Mouse (Mus musculus) embryonic facial prominence, embryonic 12.5 days (tissue): ENCODE data around the gene Ctdsp2. TPM values are rescaled to one million over a fixed set of nuclear protein-coding genes. Genes with fewer than 3 reads are reported as not detected.
A peak's percentile ranks its signal among the peaks of the same experiment; 100 is the strongest.

Source experiments
- ATAC-seq: fragments of 200-750 bp; cut with Nextera tagmentation; 2 replicates; pipeline ENCODE4 v1.8.0; 2017; ENCODE audit not compliant: insufficient number of reproducible peaks, insufficient read depth, low FRiP score, low TSS enrichment
- H3K27ac ChIP-seq: fragments of 300-500 bp; sonication (generic); 2 replicates; pipeline ENCODE4 v1.5.1; 2016; ENCODE audit warnings: mild to moderate bottlenecking
- H3K27me3 ChIP-seq: fragments of 300-500 bp; sonication (generic); 2 replicates; pipeline ENCODE4 v1.6.1; 2016; ENCODE audit warnings: mild to moderate bottlenecking, moderate library complexity
- H3K36me3 ChIP-seq: fragments of 300-500 bp; sonication (generic); 2 replicates; pipeline ENCODE4 v1.6.1; 2016; ENCODE audit warnings: mild to moderate bottlenecking
- H3K4me1 ChIP-seq: fragments of 300-500 bp; sonication (generic); 2 replicates; pipeline ENCODE4 v1.6.1; 2016
- H3K4me2 ChIP-seq: fragments of 300-500 bp; sonication (generic); replicated peaks from 2 replicates; pipeline ENCODE4 v1.6.1; 2016; ENCODE audit warnings: mild to moderate bottlenecking, moderate library complexity
- H3K4me3 ChIP-seq: fragments of 300-500 bp; sonication (generic); 2 replicates; pipeline ENCODE4 v1.5.1; 2016; ENCODE audit warnings: mild to moderate bottlenecking
- H3K9ac ChIP-seq: fragments of 300-500 bp; sonication (generic); 2 replicates; pipeline ENCODE4 v1.6.1; 2016; ENCODE audit warnings: mild to moderate bottlenecking, moderate library complexity
- H3K9me3 ChIP-seq: fragments of 300-500 bp; sonication (generic); 2 replicates; pipeline ENCODE4 v1.6.1; 2016; ENCODE audit warnings: mild to moderate bottlenecking, moderate library complexity
- WGBS: fragments of 180-500 bp; shearing (Covaris S2); methylation state at CpG from one replicate; pipeline ENCODE4 v1.1.7; 2016; 5-methylcytosine and 5-hydroxymethylcytosine counted together
- polyA plus RNA-seq: library from polyadenylated mRNA; unstranded; fragments of >200 nt; fragmentation: Nextera tagmentation; extraction: Ambion mirVana; gene quantifications from 2 replicates; pipeline ENCODE4 v1.2.1, GENCODE M21; 2016

The Ctdsp2 gene
- polyA plus RNA-seq, 1 experiment from 2014 or later = 91.0 TPM

DNA sequence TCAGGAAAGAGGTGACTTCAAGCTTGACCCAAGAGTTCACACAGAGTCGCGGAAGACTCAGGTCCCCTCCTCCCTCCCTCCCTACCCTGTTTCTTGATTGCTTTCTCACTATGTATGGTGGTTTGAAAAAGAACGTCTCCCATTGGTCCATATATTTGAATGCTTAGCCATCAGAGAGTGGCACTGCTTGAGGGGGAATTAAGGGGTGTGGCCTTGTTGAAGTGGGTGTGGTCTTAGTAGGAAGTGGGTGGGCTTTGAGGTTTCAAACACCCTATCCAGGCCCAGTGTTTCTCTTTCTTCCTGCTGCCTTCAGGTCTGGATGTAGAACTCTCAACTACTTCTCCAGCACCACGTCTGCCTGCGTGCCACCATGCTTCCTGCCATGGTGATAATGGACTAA, 33.0 kb upstream of the Ctdsp2 start:
- Histone ChIP-seq H3K4me3 (no peak overlapping the region), H3K27ac (no peak overlapping the region), H3K4me1 (peaks cover 5% of the 10 kb centered on the region; the same call in 1 of the 2 replicates), H3K4me2 (no peak overlapping the region), H3K9me3 (no peaks in the 10 kb centered on the region), H3K27me3 (no peaks in the 10 kb centered on the region), H3K36me3 (no peaks in the 10 kb centered on the region), H3K9ac (no peak overlapping the region)
- WGBS = 87% methylated on average over 5 of the region's 5 CpGs
- ATAC-seq = no peak

DNA sequence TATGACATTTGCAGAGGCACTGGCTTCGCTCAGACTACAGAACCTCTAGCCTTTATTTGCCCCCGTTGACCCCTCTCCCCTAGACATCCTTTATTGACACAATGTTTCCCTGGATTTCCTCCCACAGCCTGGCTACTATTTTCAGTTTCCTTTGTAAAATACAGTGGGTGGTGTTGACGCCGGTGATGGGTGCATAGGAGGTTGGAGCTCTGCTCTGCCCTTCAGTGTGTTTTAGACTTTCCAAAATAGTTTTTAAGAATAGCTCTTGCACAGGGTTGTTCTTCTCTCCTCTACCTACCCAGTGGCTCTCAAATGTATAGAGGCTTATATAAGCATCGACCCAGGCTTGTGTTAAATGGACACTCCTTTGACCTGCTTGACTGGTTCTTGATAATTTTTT, 28.7 kb upstream of the Ctdsp2 start:
- H3K9me3 ChIP-seq = no peaks in the 10 kb centered on the region
- no peak for ATAC-seq
- H3K4me3 ChIP-seq = no peak overlapping the region
- no peak overlapping the region for H3K27ac ChIP-seq
- WGBS = 59% methylated on average over 5 of the region's 5 CpGs
- H3K36me3 ChIP-seq = no peaks in the 10 kb centered on the region
- H3K4me2 ChIP-seq = no peak overlapping the region
- H3K4me1 ChIP-seq = peaks cover 5% of the 10 kb centered on the region; the same call in 1 of the 2 replicates
- H3K27me3 ChIP-seq = no peaks in the 10 kb centered on the region
- no peak overlapping the region for H3K9ac ChIP-seq

DNA sequence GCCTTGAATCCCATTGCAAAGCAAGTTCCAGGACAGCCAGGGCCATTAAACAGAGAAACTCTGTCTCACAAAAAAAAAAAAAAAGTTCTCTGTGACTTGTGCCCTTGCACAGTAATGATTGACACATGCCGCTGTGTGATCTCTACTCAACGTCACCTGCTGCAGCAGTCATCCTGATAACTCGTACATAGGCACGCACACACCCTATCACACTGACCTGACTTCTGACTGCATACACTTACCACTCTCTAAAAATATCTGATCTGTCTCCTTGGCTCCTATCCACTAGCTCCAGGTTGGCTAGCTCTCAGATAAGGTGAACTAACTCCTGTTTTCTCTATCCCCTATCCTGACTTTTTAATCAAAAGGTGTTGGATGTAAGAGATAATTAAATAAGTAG, 27.9 kb upstream of the Ctdsp2 start:
- peaks cover 5% of the 10 kb centered on the region; the same call in 1 of the 2 replicates for H3K4me1 ChIP-seq
- no peak overlapping the region for H3K4me2 ChIP-seq
- no peaks in the 10 kb centered on the region for H3K36me3 ChIP-seq
- H3K4me3 ChIP-seq = no peak overlapping the region
- H3K9me3 ChIP-seq = no peaks in the 10 kb centered on the region
- no peak for ATAC-seq
- no peak overlapping the region for H3K9ac ChIP-seq
- no peaks in the 10 kb centered on the region for H3K27me3 ChIP-seq
- no peak overlapping the region for H3K27ac ChIP-seq
- WGBS = 77% methylated on average over 4 of the region's 4 CpGs

DNA sequence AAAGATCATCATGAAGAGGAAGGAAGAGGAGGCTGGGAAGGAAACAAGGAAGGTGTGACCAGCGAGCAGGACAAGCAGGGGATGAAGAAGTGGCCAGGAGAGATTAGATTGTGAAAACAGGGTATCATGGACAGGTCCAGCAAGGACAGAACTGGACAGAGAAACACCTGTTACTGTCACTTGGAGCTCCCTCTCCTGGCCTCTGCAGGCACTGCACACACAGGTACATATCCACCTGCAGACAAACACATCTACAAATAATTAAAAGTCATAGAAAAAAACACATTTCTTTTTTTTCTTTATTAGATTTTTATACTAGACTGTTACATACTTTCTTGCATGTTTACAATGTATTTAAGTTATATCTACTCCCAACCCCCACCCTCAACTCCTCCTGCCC, 26.1 kb upstream of the Ctdsp2 start:
- H3K4me1 ChIP-seq = peaks cover 16% of the 10 kb centered on the region
- H3K27ac ChIP-seq = no peak overlapping the region
- H3K27me3 ChIP-seq = no peaks in the 10 kb centered on the region
- H3K36me3 ChIP-seq = no peaks in the 10 kb centered on the region
- no peak overlapping the region for H3K4me2 ChIP-seq
- no peak overlapping the region for H3K9ac ChIP-seq
- no peaks in the 10 kb centered on the region for H3K9me3 ChIP-seq
- no peak overlapping the region for H3K4me3 ChIP-seq
- ATAC-seq = no peak
- WGBS = 88% methylated on average over 1 of the region's 1 CpGs

DNA sequence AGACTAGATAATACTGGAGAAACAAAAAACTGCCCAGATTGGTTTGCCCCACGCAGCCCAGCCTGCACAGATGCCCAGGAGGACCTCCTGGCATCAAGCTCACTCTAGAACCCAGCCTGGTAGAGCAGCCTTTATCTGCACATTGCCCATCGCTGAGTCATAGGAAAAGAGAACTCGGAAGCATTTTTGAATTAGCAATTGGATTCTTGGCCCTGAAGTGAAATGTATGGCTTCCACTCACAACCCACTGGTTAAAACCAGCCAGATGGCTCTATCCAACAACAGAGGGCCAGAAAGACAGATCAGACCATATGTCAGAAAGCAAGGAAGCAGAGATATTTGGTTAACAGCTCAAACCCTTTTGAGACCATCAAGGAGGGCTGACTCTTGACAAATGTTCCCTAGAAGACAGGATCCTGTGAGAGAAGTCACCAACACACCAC, 25.5 kb upstream of the Ctdsp2 start:
- Histone ChIP-seq H3K9me3 (no peaks in the 10 kb centered on the region), H3K27me3 (no peaks in the 10 kb centered on the region), H3K36me3 (no peaks in the 10 kb centered on the region), H3K9ac (no peak overlapping the region), H3K27ac (no peak overlapping the region), H3K4me2 (no peak overlapping the region), H3K4me3 (no peak overlapping the region), H3K4me1 (peaks cover 22% of the 10 kb centered on the region)
- ATAC-seq = no peak
- WGBS = 89% methylated on average over 3 of the region's 3 CpGs

DNA sequence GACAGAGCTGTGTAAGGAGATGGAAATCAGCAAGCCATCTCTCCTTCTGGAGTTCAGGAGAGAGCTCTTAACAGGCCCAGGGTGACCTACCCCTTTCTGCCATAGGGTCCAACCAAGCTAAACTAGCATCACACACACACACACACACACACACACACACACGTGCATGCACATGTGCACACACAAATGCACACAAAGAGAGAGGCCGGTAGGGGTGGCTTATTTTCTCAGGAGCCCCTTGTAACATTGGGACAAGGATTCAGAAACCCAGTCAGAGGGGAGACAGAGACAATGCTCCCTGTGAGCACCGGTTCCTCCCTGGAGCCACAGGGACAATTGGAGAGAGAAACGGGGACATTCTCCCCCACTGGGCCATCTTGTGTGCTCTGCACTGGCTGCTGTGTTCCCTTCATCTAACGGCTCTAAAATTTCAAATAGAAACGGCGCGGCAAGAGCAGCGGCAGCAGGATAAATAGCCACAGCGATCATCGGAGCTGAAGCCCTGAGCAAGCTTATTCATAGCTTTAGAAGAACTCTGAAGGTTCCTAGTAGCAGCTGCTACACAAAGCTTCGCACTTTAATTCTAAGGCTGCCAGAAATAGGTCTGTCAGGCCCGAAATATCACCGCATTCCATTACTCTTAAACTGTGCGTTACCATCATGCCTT, 21.7 kb upstream of the Ctdsp2 start:
- peak overlapping the region; percentile 40 for H3K4me2 ChIP-seq
- no peak for ATAC-seq
- H3K36me3 ChIP-seq = no peaks in the 10 kb centered on the region
- WGBS = 9% methylated on average over 15 of the region's 15 CpGs
- peaks cover 21% of the 10 kb centered on the region for H3K4me1 ChIP-seq
- H3K4me3 ChIP-seq = peak overlapping the region; percentile 6; the same call in 1 of the 2 replicates
- no peaks in the 10 kb centered on the region for H3K27me3 ChIP-seq
- peak overlapping the region; percentile 27; the same call in 1 of the 2 replicates for H3K9ac ChIP-seq
- no peaks in the 10 kb centered on the region for H3K9me3 ChIP-seq
- H3K27ac ChIP-seq = peak overlapping the region; percentile 75

DNA sequence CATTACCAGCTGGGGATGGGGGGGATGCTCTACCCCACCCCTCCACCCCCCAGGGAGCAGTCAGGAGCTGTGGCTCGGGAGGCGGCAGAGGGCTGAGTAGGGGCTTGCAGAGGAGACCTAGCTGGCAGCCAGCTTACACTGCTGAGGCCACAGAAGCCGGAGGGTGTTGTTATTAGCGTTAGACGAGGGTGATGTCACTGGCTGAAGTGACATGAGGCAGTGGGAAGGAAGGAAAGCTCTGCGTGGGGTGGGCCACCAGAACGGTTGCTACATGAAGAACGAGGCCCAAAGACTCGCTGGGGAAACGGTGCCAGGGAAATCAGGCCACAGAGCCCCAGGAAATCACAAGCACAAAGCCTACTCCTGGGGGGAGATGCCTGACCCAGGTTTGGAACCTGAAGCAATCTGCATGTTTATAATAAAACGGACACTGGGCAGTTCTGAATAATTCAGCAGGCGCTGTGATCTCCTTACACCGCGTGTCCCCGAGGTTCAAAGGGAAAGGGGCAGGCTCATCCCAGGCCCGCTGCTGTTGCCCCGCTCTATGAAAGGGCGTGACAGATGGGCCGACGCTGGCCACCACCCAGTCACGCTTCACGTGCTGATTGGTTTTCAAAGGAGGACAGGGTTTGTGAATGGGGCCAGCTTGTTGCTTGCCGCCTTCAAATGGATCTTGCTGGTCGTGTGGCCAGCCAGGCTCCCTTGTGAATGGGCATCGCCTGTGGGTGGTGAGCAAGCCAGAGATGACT, 21.0 kb upstream of the Ctdsp2 start:
- Histone ChIP-seq H3K4me3 (peak overlapping the region; percentile 6), H3K4me1 (peaks cover 28% of the 10 kb centered on the region), H3K27ac (peak overlapping the region; percentile 75), H3K9ac (peak overlapping the region; percentile 3; the same call in 1 of the 2 replicates), H3K36me3 (no peaks in the 10 kb centered on the region), H3K9me3 (no peaks in the 10 kb centered on the region), H3K27me3 (no peaks in the 10 kb centered on the region), H3K4me2 (peak overlapping the region; percentile 40)
- 2% methylated on average over 25 of the region's 25 CpGs for WGBS
- peak; percentile 65; the same call in 1 of the 2 replicates for ATAC-seq

DNA sequence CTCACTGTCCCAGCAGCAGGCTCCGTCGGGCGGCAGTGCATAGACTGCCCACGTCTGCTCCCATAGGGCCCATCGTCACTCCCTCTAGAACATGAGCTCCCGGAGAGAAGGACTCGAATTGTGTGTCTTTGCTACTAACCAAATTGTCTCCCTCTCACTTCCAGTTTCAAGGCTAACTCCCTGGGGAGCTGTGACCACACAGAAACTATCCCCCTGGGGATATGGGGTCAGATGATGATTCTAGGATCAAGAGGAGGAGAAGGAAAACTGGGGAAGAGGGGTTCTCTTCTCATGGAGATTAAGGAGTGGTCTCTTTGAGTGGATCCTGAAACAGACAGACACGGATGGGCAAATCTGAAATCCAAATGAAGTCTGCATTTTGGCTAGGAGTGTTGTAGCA, 18.0 kb upstream of the Ctdsp2 start:
- Histone ChIP-seq H3K9ac (0 out of 2 replicates have a peak overlapping the region, but pooled peaks have one; percentile 19), H3K4me2 (no peak overlapping the region), H3K27ac (no peak overlapping the region), H3K36me3 (no peaks in the 10 kb centered on the region), H3K4me1 (peaks cover 37% of the 10 kb centered on the region), H3K9me3 (no peaks in the 10 kb centered on the region), H3K27me3 (no peaks in the 10 kb centered on the region), H3K4me3 (no peak overlapping the region)
- 71% methylated on average over 8 of the region's 8 CpGs for WGBS
- ATAC-seq = no peak

DNA sequence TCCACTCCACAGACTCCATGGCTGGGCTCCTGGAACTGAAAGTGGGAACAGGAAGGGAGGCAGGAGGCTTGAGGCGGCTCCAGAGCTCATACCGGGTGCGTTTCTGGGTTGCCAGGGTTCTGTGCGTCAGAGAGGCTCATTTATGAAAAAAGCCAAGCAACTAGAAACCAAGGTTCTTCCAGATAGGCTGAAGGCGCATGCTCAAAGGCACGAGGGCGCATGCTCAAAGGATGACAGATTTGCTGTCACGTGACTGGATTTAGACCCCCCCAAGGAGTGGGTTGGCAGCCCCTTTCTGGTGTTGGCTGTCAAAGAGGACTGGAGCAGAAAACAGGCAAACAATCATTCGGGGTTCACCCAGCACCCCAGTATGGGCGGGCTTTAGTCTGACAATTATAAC, 16.8 kb upstream of the Ctdsp2 start:
- H3K4me2 ChIP-seq = peak overlapping the region; percentile 11; the same call in 1 of the 2 replicates
- no peaks in the 10 kb centered on the region for H3K27me3 ChIP-seq
- no peaks in the 10 kb centered on the region for H3K9me3 ChIP-seq
- H3K27ac ChIP-seq = peak overlapping the region; percentile 83
- H3K36me3 ChIP-seq = no peaks in the 10 kb centered on the region
- peaks cover 32% of the 10 kb centered on the region for H3K4me1 ChIP-seq
- no peak overlapping the region for H3K9ac ChIP-seq
- no peak overlapping the region for H3K4me3 ChIP-seq
- ATAC-seq = no peak
- 67% methylated on average over 10 of the region's 10 CpGs for WGBS

DNA sequence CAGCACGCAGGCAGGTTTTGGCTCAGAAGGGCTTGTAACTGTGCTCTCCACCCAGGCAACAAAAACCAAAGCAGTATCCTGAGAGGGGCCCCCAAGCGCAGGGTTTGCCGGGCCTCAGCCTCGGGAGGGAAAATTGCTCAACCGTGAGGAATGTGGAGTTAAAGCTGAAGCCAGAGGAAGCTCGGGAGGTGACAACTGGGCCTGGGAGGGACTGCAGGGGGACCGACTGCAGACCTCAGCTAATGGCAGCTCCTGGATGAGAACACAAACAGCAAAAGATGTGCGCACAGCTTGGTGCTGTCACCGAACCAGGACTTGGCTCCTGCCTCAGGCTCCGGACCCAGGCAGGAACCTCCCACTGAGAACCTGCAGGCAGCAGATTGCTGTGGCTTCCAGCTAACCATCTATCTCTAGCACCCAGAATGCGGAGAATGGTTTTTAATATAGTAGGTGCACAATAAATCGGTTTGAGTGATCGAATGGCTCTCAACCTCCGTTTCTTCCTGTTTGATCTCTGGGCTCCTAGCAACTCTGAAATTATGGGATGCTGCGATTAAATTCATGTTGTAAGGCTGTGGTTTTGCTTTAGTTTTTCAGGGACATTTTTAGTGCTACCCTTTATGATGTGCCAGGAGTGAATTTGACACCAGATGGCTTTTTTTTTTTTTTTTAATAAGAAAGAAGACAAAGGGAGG, 16.1 kb upstream of the Ctdsp2 start:
- peaks cover 26% of the 10 kb centered on the region for H3K4me1 ChIP-seq
- peak overlapping the region; percentile 11; the same call in 1 of the 2 replicates for H3K4me2 ChIP-seq
- H3K27ac ChIP-seq = peak overlapping the region; percentile 83
- no peaks in the 10 kb centered on the region for H3K9me3 ChIP-seq
- no peaks in the 10 kb centered on the region for H3K27me3 ChIP-seq
- 28% methylated on average over 15 of the region's 15 CpGs for WGBS
- no peak for ATAC-seq
- no peaks in the 10 kb centered on the region for H3K36me3 ChIP-seq
- no peak overlapping the region for H3K9ac ChIP-seq
- H3K4me3 ChIP-seq = no peak overlapping the region

DNA sequence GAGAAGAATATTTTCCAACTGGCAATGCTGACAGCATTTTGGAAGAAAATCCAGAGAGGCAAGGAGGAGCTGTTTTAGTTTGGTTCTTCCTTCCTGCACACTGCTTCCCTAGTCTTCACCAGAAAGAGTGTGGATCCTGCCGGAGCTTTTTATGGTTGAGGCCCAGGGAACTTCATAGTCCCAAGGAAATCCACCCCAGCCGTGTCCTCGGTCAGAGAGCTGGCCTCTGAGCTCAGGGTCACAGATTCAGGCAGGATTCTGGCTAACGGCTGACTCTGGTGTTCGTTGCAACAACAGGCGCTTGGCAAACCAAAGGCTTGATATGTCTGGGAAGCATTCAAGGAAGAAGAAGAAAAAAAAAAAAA, 15.6 kb upstream of the Ctdsp2 start:
- Histone ChIP-seq H3K27me3 (no peaks in the 10 kb centered on the region), H3K27ac (peak overlapping the region; percentile 83), H3K4me3 (no peak overlapping the region), H3K4me1 (peaks cover 20% of the 10 kb centered on the region), H3K4me2 (no peak overlapping the region), H3K9me3 (no peaks in the 10 kb centered on the region), H3K36me3 (no peaks in the 10 kb centered on the region), H3K9ac (no peak overlapping the region)
- 33% methylated on average over 6 of the region's 6 CpGs for WGBS
- no peak for ATAC-seq
